Mouse (Mus musculus): ENCODE data around the gene Ppp1r9b.

- TF ChIP-seq CTCF (IDR thresholded peaks at IDR 0.05; ENCODE audit: borderline replicate concordance, extremely low read depth, insufficient read depth, insufficient read length) (no peak), POLR2A (IDR thresholded peaks at IDR 0.05; ENCODE audit: borderline replicate concordance, extremely low read depth, insufficient read depth, insufficient read length, poor library complexity, severe bottlenecking) (no peak)
These were observed 52.8 kb downstream of the Ppp1r9b start for GRCm38 (mm10) chr11:95043608-95044007.

All from brain, embryonic 14.5 days (tissue).